Comparison of ENCODE assay signal across 23 mouse cellular contexts in genomic region chr7:49094531-49094930, GRCm38 (mm10).
A peak's percentile ranks its signal among the peaks of the same experiment; 100 is the strongest.
DNase-seq lines count a peak whose midpoint lies in the region; ATAC-seq and TF ChIP-seq lines count a peak whose summit lies in the region.
"Had no signal": no experiment of that assay in that cellular context is flagged by ENCODE, and none has a peak within 500 bp of the region (broad histone marks: within the 10 kb centered on the region; RNA-seq: fewer than 3 reads in every experiment).

No protein-coding gene starts in this region.

- TF ChIP-seq CTCF in layer of hippocampus, adult 2 months (conservative IDR thresholded peaks at IDR 0.05) = no peak

- DNase-seq in layer of hippocampus, adult 9-11 months = peak; percentile 30
- no peak for DNase-seq in layer of hippocampus, adult 2 months (ENCODE audit: low spot score in 2 of 2)
- DNase-seq in cerebellum, adult 18-20 months = peak; percentile 77 to 85
- DNase-seq in cerebellum, postnatal 25 days = peak; percentile 86 to 87
- no peak for DNase-seq in adrenal gland, postnatal 14 days
- DNase-seq in B cell, adult 2 months = no peak
- DNase-seq: adrenal gland, postnatal 10 days; liver, embryonic 13.5 days; lung, embryonic 14.5 days; lung, postnatal 4 days; right cerebral cortex, adult 18-20 months; thymus, postnatal 36 days had no signal

- 75% methylated on average over 3 of the region's 3 CpGs for WGBS in forebrain, embryonic 16.5 days
- WGBS in forebrain, embryonic 15.5 days = 83% methylated on average over 3 of the region's 3 CpGs

- ATAC-seq in forebrain, embryonic 16.5 days = peak; percentile 61
- ATAC-seq in forebrain, embryonic 15.5 days (replicated peaks) = no peak
- ATAC-seq: activated CD4-positive, CD25-positive, alpha-beta regulatory T cell, adult 4 months; CD4-positive, CD25-positive, alpha-beta regulatory T cell, adult 4 months; intestine, postnatal 0 days had no signal

- H3K4me2 ChIP-seq in forebrain, embryonic 16.5 days (ENCODE audit: low read length) = no peak overlapping the region
- H3K4me2 ChIP-seq in forebrain, embryonic 15.5 days (replicated peaks) = no peak overlapping the region
- H3K4me2 ChIP-seq: forebrain, embryonic 12.5 days; hindbrain, embryonic 14.5 days; liver, embryonic 13.5 days; lung, embryonic 14.5 days; neural tube, embryonic 13.5 days had no signal

- no peak overlapping the region for H3K4me3 ChIP-seq in forebrain, embryonic 16.5 days (replicated peaks; ENCODE audit: low read length)
- H3K4me3 ChIP-seq in forebrain, embryonic 15.5 days = no peak overlapping the region
- no peak overlapping the region for H3K4me3 ChIP-seq in layer of hippocampus, adult 2 months
- H3K4me3 ChIP-seq: embryonic facial prominence, embryonic 10.5 days; forebrain, embryonic 12.5 days; heart, embryonic 10.5 days; liver, embryonic 13.5 days; neural tube, embryonic 13.5 days had no signal

- no peak overlapping the region for H3K9ac ChIP-seq in forebrain, embryonic 16.5 days (replicated peaks; ENCODE audit: low read depth, low read length)
- no peak overlapping the region for H3K9ac ChIP-seq in forebrain, embryonic 15.5 days (replicated peaks)
- H3K9ac ChIP-seq: forebrain, embryonic 12.5 days; hindbrain, embryonic 14.5 days; liver, embryonic 13.5 days; lung, embryonic 14.5 days; neural tube, embryonic 13.5 days had no signal

- H3K27me3 ChIP-seq in forebrain, embryonic 16.5 days (replicated peaks; ENCODE audit: control insufficient read depth, insufficient read depth, low read length) = no peaks in the 10 kb centered on the region
- no peaks in the 10 kb centered on the region for H3K27me3 ChIP-seq in forebrain, embryonic 15.5 days
- H3K27me3 ChIP-seq: neural tube, embryonic 13.5 days had no signal

- H3K36me3 ChIP-seq in forebrain, embryonic 16.5 days (ENCODE audit: control insufficient read depth, insufficient read depth) = no peaks in the 10 kb centered on the region
- no peaks in the 10 kb centered on the region for H3K36me3 ChIP-seq in forebrain, embryonic 15.5 days
- H3K36me3 ChIP-seq: embryonic facial prominence, embryonic 10.5 days; forebrain, embryonic 12.5 days; heart, embryonic 10.5 days; liver, embryonic 13.5 days; neural tube, embryonic 13.5 days had no signal

- H3K27ac ChIP-seq in forebrain, embryonic 16.5 days (ENCODE audit: low read length) = no peak overlapping the region
- H3K27ac ChIP-seq in forebrain, embryonic 15.5 days (replicated peaks) = no peak overlapping the region
- H3K27ac ChIP-seq in layer of hippocampus, adult 2 months = no peak overlapping the region
- H3K27ac ChIP-seq: embryonic facial prominence, embryonic 10.5 days; forebrain, embryonic 12.5 days; heart, embryonic 10.5 days; hindbrain, embryonic 14.5 days; kidney, postnatal 0 days; liver, embryonic 13.5 days; neural tube, embryonic 13.5 days had no signal

- peaks cover 6% of the 10 kb centered on the region; the same call in 1 of the 2 replicates for H3K4me1 ChIP-seq in forebrain, embryonic 16.5 days (replicated peaks; ENCODE audit: control insufficient read depth, insufficient read depth, low read length)
- no peaks in the 10 kb centered on the region for H3K4me1 ChIP-seq in forebrain, embryonic 15.5 days

- H3K9me3 ChIP-seq in forebrain, embryonic 16.5 days (ENCODE audit: control insufficient read depth, low read length) = no peaks in the 10 kb centered on the region
- no peaks in the 10 kb centered on the region for H3K9me3 ChIP-seq in forebrain, embryonic 15.5 days
- H3K9me3 ChIP-seq: embryonic facial prominence, embryonic 10.5 days; forebrain, embryonic 12.5 days; heart, embryonic 10.5 days; liver, embryonic 13.5 days; neural tube, embryonic 13.5 days had no signal

Comparison
In these comparisons a context has a peak if more than half of its experiments do, and no peak if none do; other contexts are left out.
1. DNase-seq: peak in layer of hippocampus, adult 9-11 months (single experiment), cerebellum, adult 18-20 months (2 of 2) and cerebellum, postnatal 25 days (2 of 2); none in layer of hippocampus, adult 2 months (0 of 2), adrenal gland, postnatal 14 days (single experiment) and B cell, adult 2 months (0 of 2).